Mouse (Mus musculus) brain, embryonic 14.5 days (tissue): Measurements from ENCODE around the gene Arhgef39.

Experiments
- CTCF ChIP-seq: fragments of 200-500 bp; IDR thresholded peaks from 2 replicates; pipeline ENCODE4 v1.5.1; 2012; ENCODE audit warnings: inconsistent platforms, mild to moderate bottlenecking, moderate library complexity, borderline replicate concordance; ENCODE audit not compliant: insufficient read depth, insufficient read length; ENCODE audit errors: extremely low read depth
- POLR2A ChIP-seq: fragments of 200-500 bp; IDR thresholded peaks from 2 replicates; pipeline ENCODE4 v1.6.1; 2012; ENCODE audit warnings: mild to moderate bottlenecking, inconsistent platforms, borderline replicate concordance; ENCODE audit not compliant: poor library complexity, insufficient read depth, insufficient read length, severe bottlenecking; ENCODE audit errors: extremely low read depth

DNA sequence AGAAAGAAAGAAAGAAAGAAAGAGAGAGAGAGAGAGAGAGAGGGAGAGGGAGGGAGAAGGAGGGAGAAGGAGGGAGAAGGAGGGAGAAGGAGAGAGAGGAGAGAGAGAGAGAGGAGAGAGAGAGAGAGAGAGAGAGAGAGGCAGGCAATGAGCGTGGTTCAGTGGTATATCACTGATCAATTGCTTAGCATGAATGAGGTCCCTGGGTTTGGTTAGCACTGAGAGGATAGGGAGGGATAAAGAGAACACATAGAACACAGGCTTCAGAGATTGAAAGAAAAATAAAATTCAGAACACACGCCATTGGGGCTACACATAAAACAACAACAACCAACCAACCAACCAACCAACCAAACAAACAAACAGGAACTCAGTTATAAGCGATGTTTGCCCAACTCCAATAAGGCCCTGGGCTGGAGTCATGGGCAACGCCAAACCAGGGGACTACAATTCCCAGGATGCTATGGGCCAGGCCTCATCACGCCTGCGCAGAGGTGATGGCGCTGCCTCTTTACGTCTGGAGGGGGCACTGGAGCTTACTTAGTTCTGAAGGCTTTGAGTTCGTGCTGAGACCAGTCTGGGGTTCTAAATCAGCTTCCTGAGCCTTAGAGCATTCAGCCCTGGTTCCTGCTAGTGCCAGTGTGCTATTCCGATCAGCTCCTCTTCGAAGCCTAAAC lies 21.5 kb downstream of the Arhgef39 start:
- TF ChIP-seq CTCF: peak; percentile 48; the same call in 1 of the 2 replicates
- TF ChIP-seq POLR2A: no peak
